Mouse (Mus musculus) midbrain, postnatal 0 days (tissue): ENCODE data around the gene Vmn1r209. TPM values are rescaled to one million over a fixed set of nuclear protein-coding genes. Genes with fewer than 3 reads are reported as not detected.
"Not testable (repeated sequence)": the region's sequence is repeated elsewhere in the genome, so short reads cannot be mapped to it uniquely, and the experiment has no call there.

Experiments
- ATAC-seq: fragments of 200-750 bp; cut with Nextera tagmentation; 2 replicates; pipeline ENCODE4 v1.8.0; 2017; ENCODE audit warnings: moderate number of reproducible peaks, mild to moderate bottlenecking, moderate TSS enrichment, moderate library complexity; ENCODE audit not compliant: low FRiP score
- DNase-seq: peaks from one replicate; pipeline ENCODE4 v3.0.0-alpha.2; 2015; ENCODE audit warnings: low spot score
- H3K27ac ChIP-seq: fragments of 300-500 bp; sonication (generic); 2 replicates; pipeline ENCODE4 v1.5.1; 2014; ENCODE audit warnings: low read depth, mild to moderate bottlenecking, low read length, mixed read lengths
- H3K27me3 ChIP-seq: fragments of 300-500 bp; sonication (generic); 2 replicates; pipeline ENCODE4 v1.6.1; 2014; ENCODE audit warnings: low read length, control low read depth, mixed read lengths; ENCODE audit not compliant: insufficient read depth
- H3K36me3 ChIP-seq: fragments of 300-500 bp; sonication (generic); 2 replicates; pipeline ENCODE4 v1.6.1; 2014; ENCODE audit warnings: low read length, control low read depth, mixed read lengths; ENCODE audit not compliant: insufficient read depth
- H3K4me1 ChIP-seq: fragments of 300-500 bp; sonication (generic); 2 replicates; pipeline ENCODE4 v1.6.1; 2014; ENCODE audit warnings: mild to moderate bottlenecking, control low read depth, antibody characterized with exemption, low read length, mixed read lengths; ENCODE audit not compliant: insufficient read depth
- H3K4me2 ChIP-seq: fragments of 300-500 bp; sonication (generic); 2 replicates; pipeline ENCODE4 v1.6.1; 2014; ENCODE audit warnings: low read depth, mild to moderate bottlenecking, low read length, mixed read lengths; ENCODE audit not compliant: poor library complexity, severe bottlenecking
- H3K4me3 ChIP-seq: fragments of 300-500 bp; sonication (generic); 2 replicates; pipeline ENCODE4 v1.5.1; 2014; ENCODE audit warnings: low read depth, mild to moderate bottlenecking, low read length, moderate library complexity
- H3K9ac ChIP-seq: fragments of 300-500 bp; sonication (generic); replicated peaks from 2 replicates; pipeline ENCODE4 v1.6.1; 2014; ENCODE audit warnings: mild to moderate bottlenecking, low read length, moderate library complexity, mixed read lengths; ENCODE audit not compliant: poor library complexity, severe bottlenecking
- H3K9me3 ChIP-seq: fragments of 300-500 bp; sonication (generic); 2 replicates; pipeline ENCODE4 v1.6.1; 2016; ENCODE audit warnings: low read length, control low read depth
- WGBS: fragments of 180-500 bp; shearing (Covaris S2); extraction: QIAGEN DNeasy Blood & Tissue Kit; methylation state at CpG from one replicate; pipeline ENCODE4 v1.1.7; 2014; 5-methylcytosine and 5-hydroxymethylcytosine counted together
- polyA plus RNA-seq: library from polyadenylated mRNA; unstranded; fragments of >200 nt; fragmentation: Nextera tagmentation; extraction: Ambion mirVana; gene quantifications from 2 replicates; pipeline ENCODE4 v1.2.1, GENCODE M21; 2015
- total RNA-seq: library from RNA; depleted of rRNA; stranded (reverse); fragments of >200 nt; gene quantifications from 2 replicates; pipeline ENCODE4 v1.2.3, GENCODE M21; 2014; rRNA removed

Gene Vmn1r209
- total and polyA plus RNA-seq, 2 experiments from 2014 or later: not detected

GRCm38 (mm10) chr13:22784159-22784558 is 25.3 kb downstream of the Vmn1r209 start:
- ATAC-seq, H3K36me3 ChIP-seq, H3K9me3 ChIP-seq, H3K4me2 ChIP-seq, H3K4me1 ChIP-seq, H3K4me3 ChIP-seq, DNase-seq, H3K27ac ChIP-seq, H3K9ac ChIP-seq, H3K27me3 ChIP-seq: not testable (repeated sequence)

DNA sequence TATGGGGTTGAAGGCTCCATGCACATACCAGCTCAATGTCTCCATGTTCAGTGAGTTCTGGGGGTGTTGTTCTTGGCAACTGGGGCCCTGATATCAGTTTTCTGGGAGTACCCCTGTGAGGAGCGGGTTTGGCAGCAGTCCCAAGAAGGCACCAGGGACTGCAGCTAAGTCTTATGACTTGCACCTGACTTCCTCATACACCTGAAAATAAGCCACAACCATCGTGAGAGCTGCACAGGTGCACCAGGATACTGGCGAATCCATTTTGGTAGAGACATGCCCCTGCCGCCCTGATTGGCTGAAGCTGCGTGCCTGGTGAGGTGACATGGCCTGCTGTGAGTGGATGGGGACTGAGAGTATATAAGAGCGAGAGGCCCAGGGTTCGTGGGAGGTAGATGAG is 32.2 kb downstream of the Vmn1r209 start, which contains the start of gene Vmn1r208:
Gene Vmn1r208 (minus strand): TSS at position 101 of the 400 bp plus-strand sequence.
- not testable (repeated sequence) for H3K9ac ChIP-seq, H3K27me3 ChIP-seq, H3K4me2 ChIP-seq, H3K27ac ChIP-seq, H3K9me3 ChIP-seq, H3K4me1 ChIP-seq, DNase-seq, H3K36me3 ChIP-seq, H3K4me3 ChIP-seq, ATAC-seq
- WGBS: no CpG with 5 or more reads among the region's 7 CpGs

DNA sequence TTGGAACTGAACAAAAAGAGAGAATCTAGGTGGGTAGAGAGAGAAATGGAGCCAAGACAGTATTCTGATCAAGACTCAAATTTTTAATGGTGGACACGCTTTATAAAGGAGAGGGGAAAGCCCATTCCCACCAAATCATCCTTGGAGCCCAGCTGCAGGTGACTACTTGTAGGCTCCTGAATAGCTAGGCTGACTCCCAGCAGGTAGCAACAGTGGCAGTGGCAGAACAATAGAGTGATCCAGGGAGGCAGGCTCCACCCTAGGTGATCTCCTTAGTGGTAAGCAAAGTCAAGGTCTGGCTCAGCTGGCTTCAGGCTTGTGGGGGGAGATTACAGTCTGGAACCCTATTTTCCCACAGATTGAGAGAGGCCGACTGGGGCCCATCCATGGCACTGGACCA is 37.9 kb downstream of the Vmn1r209 start:
- ATAC-seq, H3K36me3 ChIP-seq: not testable (repeated sequence)

More for the DNA sequence above, 37.9 kb downstream of the Vmn1r209 start:
- DNase-seq, H3K4me2 ChIP-seq, H3K27ac ChIP-seq, H3K4me1 ChIP-seq, H3K9me3 ChIP-seq, H3K4me3 ChIP-seq, H3K27me3 ChIP-seq, H3K9ac ChIP-seq: not testable (repeated sequence)
- WGBS: no CpG with 5 or more reads among the region's 2 CpGs

Other genes with a start within 250 kb of the Vmn1r209 start
- gene Vmn1r205, start 216.7 kb downstream of the Vmn1r209 start, total RNA-seq: not detected in 2 replicates
- gene Vmn1r205, start 216.7 kb downstream of the Vmn1r209 start, polyA plus RNA-seq: not detected in 2 replicates
- gene Vmn1r206, start 185.4 kb downstream of the Vmn1r209 start, total RNA-seq: not detected in 2 replicates
- not detected in 2 replicates for gene Vmn1r206, start 185.4 kb downstream of the Vmn1r209 start, polyA plus RNA-seq
- not detected in 2 replicates for gene Vmn1r207-ps, start 80.1 kb downstream of the Vmn1r209 start, total RNA-seq
- not detected in 2 replicates for gene Vmn1r207-ps, start 80.1 kb downstream of the Vmn1r209 start, polyA plus RNA-seq
- gene Vmn1r208, start 32.3 kb downstream of the Vmn1r209 start, total RNA-seq: not detected in 2 replicates
- gene Vmn1r208, start 32.3 kb downstream of the Vmn1r209 start, polyA plus RNA-seq: not detected in 2 replicates
- gene Vmn1r210, start 21.7 kb upstream of the Vmn1r209 start, total RNA-seq: not detected in 2 replicates
- not detected in 2 replicates for gene Vmn1r210, start 21.7 kb upstream of the Vmn1r209 start, polyA plus RNA-seq
- not detected in 2 replicates for gene Vmn1r211, start 47.9 kb upstream of the Vmn1r209 start, total RNA-seq
- gene Vmn1r211, start 47.9 kb upstream of the Vmn1r209 start, polyA plus RNA-seq: not detected in 2 replicates
- gene Vmn1r212, start 74.5 kb upstream of the Vmn1r209 start, total RNA-seq: not detected in 2 replicates
- not detected in 2 replicates for gene Vmn1r212, start 74.5 kb upstream of the Vmn1r209 start, polyA plus RNA-seq
- gene Vmn1r213, start 198.0 kb upstream of the Vmn1r209 start, total RNA-seq: not detected in 2 replicates
- gene Vmn1r213, start 198.0 kb upstream of the Vmn1r209 start, polyA plus RNA-seq: not detected in 2 replicates
- not detected in 2 replicates for gene Vmn1r214, start 220.7 kb upstream of the Vmn1r209 start, total RNA-seq
- not detected in 2 replicates for gene Vmn1r214, start 220.7 kb upstream of the Vmn1r209 start, polyA plus RNA-seq